Mouse (Mus musculus): ENCODE measurements around the gene Gm42417. TPM values are rescaled to one million over a fixed set of nuclear protein-coding genes. Genes with fewer than 3 reads are reported as not detected.
A peak's percentile ranks its signal among the peaks of the same experiment; 100 is the strongest.

The Gm42417 gene
- total RNA-seq, 2 experiments from 2014 or later: 440 to 562 TPM

- intact Hi-C loops (cut with DNase I; ENCODE audit: low total_unique reads): no loop called here
- DNase-seq: no peak
These were observed 28.8 kb upstream of the Gm42417 start for GRCm38 (mm10) chr1:36567818-36568603.

DNA sequence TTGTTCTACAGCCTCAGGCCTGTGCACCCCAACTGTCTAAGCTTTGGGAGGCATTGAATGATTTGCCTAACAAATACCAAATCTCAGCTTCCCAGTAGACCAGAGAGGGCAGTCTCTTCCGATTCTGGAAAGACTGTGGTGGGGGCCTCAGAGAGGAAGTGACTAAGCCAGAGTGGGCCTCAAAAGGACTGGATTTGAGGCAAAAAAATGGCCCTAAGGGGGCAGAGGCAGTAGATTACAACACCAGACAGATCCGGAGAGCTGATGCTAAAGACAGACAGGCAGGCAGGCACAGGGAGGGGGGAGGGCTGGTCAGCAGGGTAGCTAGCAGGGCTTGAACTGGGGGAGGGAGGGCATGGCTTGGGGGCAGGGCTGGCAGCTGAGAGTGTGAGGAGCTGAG is 27.2 kb upstream of the Gm42417 start:
- intact Hi-C loops (cut with DNase I; ENCODE audit: low total_unique reads): no loop called here
- no peak for DNase-seq

DNA sequence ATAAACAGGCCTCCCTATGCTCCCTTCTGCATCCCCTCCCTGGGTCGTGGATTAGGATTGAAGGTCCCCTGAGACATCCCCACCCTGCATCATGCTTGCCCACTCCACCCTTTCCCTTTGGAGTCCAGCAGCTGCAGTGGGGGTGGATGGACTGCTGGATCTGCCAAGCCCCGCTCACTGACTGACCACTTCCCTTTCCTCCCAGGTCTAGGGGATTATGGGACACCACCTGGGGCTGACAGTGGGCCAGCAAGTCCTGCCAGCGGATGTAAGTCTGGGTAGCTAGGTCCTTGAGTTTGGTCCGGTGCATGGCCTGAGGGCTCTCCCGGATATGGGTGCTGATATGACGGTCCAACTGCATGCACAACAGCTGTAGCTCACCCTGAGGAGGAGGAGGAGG is 24.9 kb upstream of the Gm42417 start:
- intact Hi-C loops (cut with DNase I; ENCODE audit: low total_unique reads): no loop called here
- DNase-seq: peak; percentile 60

DNA sequence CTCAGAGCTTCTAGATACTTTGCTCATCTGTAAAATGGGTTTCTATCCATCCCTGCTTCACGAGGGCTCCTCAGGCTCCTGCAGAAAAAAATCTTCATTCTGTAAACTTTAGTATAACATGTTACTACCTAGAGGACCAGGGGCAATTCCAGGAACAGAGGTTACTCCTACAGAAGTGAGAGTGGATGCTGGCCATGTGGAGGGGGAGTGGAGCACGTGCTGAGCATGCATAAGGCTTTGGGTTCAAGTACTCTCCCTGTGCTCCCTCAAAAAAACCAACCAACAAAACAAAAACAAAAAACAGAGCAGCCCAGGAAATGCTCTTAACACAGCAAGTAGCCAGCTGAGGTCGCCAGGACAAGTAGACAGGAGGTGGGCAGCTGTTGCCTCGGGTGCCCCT is 24.4 kb upstream of the Gm42417 start:
- no peak for DNase-seq
- intact Hi-C loops (cut with DNase I; ENCODE audit: low total_unique reads): no loop called here

- intact Hi-C loops (cut with DNase I; ENCODE audit: low total_unique reads): no loop called here
- no peak for DNase-seq
These were observed 24.0 kb upstream of the Gm42417 start for GRCm38 (mm10) chr1:36563197-36563596.

DNA sequence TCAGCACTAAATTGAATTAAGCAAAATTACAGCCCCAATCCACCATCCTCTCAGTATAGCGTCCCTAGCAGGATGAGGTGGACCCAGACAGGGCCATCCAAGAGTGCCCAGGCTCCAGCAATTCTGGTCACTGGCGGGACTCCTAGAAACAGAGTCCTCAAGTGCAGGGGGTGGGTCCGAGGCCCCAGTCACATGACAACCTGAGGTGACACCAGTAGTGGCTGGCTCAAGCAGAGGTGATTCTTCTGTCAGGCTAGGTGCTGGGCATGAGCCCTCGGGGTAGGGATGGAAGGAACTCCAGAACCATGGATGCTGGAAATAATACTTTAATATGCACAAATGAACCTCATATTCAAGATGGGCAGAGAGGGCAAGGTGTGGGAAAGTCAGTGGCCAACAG is 23.2 kb upstream of the Gm42417 start:
- DNase-seq: no peak

DNA sequence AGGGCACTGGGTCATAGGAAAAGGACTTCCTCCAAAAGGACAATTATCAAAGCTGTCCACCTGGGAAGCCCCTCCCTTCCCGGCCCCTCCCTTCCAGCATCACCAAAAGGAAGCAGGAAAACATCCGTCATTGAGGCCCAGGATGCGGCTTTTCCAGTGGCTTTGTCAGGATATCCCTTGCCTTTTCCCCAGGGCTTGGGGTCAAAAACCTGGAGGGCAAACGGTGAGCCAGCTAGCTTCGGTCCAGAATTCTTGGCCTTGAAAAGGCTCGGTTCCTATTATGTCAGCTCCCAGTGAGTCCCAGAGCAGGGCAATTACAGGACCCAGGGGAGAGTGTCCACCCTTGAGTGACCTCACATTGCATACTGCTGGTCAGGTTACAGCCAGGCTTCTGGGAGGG is 21.7 kb upstream of the Gm42417 start:
- intact Hi-C loops (cut with DNase I; ENCODE audit: low total_unique reads): no loop called here
- DNase-seq: no peak

More for the DNA sequence above, 23.2 kb upstream of the Gm42417 start:
- intact Hi-C loops (cut with DNase I; ENCODE audit: low total_unique reads): no loop called here

DNA sequence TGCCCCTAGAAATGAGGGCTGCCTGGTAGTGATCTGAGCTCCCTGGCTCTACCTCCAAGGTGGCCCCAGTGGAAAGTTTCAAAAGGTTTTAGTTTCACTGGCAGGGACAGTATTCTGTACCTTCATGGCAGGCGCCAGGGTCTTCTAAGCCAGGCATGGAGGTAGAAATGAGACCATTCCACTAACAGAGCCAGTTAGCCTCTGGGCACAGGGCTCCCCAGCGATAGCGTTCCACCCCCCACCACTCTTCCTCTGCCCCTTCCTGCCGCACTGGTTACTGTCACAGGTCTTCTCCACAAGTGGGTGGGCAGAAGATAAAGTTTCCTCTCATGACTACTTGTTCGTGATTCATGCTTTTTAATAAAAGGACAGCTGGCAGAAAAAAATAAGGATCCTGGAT is 20.7 kb upstream of the Gm42417 start:
- DNase-seq: no peak
- intact Hi-C loops (cut with DNase I; ENCODE audit: low total_unique reads): no loop called here

- intact Hi-C loops (cut with DNase I; ENCODE audit: low total_unique reads): no loop called here
- no peak for DNase-seq
These were observed 20.0 kb upstream of the Gm42417 start for GRCm38 (mm10) chr1:36559256-36559655.

DNA sequence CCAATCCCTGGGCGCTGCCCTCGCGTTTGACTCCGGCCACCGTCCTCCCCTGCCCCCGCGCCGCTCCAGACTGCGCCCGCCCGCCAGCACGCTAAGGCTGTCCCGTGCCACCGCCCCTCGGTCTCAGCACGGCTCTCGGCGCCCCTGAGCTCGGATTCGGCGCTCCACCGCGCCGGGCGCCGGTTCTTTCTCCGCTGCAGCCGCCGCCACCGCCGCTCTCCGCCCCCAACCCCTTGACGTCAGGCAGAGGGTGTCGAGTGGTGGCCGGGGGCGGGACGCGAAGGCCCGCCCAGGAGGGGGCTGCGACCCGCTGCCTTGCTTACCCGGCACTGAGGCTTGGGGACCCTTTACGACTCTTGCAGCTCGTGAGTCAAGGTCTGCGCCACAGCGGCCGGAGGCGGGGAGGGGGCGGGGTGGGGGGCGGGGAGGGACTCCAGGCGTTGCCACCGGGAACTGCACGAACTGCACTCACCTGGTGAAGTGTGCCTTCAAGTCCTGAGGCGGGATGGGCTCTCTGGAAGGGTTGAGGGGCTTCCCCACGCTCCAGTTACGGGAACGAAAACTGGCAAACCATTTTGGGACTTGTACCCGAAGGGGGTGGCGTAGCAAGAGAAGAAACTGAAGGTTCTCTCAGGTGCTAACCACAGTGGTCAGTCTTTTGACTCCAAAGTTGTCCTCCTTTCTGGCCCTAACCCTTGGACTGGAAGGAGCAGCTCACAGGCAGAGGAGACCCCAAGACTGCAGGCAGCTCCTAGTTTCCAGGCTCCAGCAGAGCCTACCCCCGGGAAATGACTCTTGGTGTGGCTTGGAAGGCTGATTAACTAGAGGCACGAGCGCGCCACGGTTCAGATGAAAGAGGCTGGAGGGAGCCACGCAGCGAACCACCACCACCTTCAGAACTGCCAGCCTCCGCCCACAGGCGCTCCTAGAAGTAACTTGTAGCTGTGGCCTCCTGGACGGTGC is 19.1 kb upstream of the Gm42417 start, which contains the start of gene Sema4c:
Sema4c (minus strand) TSS at position 319 of the 963 bp plus-strand sequence.
- DNase-seq: peak; percentile 81
- intact Hi-C loops (cut with DNase I; ENCODE audit: low total_unique reads): no loop called here

- intact Hi-C loops (cut with DNase I; ENCODE audit: low total_unique reads): no loop called here
These were observed 18.3 kb upstream of the Gm42417 start for GRCm38 (mm10) chr1:36557457-36558011.

GRCm38 (mm10) chr1:36556553-36557456 is 17.6 kb upstream of the Gm42417 start:
- DNase-seq: peak; percentile 93
- intact Hi-C loops (cut with DNase I; ENCODE audit: low total_unique reads): no loop called here

More at GRCm38 (mm10) chr1:36557457-36558011, 18.3 kb upstream of the Gm42417 start:
- DNase-seq: peak; percentile 93

DNA sequence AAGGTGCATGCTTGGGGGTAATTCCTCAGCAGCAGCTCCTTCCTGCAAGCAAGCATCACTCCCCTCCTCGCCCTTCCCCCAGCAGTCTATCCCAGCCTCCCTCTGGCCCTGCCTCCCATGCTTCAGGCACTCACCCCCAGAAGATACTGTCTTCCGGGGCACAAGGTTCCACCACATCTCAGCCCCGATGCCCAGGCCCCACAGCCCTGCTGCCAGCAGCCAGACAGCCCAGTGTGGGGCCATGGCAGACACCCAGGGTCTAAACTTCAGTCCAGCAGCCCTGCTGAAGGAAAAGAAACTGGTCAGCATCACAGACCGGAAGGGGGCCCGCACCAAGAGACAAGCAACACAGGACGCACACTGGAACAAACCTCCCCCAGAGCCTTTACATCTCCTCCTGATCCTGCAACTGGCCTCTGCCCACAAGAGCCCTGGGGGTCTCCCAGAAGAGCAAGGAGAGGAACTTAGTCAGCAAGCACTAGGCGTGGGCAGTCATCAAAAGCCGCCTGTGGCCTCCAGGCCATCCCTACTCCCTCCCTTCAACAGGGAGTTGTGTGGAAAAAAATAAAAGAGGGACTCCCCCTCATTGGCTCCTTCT is 16.7 kb upstream of the Gm42417 start:
- intact Hi-C loops (cut with DNase I; ENCODE audit: low total_unique reads): no loop called here
- no peak for DNase-seq

DNA sequence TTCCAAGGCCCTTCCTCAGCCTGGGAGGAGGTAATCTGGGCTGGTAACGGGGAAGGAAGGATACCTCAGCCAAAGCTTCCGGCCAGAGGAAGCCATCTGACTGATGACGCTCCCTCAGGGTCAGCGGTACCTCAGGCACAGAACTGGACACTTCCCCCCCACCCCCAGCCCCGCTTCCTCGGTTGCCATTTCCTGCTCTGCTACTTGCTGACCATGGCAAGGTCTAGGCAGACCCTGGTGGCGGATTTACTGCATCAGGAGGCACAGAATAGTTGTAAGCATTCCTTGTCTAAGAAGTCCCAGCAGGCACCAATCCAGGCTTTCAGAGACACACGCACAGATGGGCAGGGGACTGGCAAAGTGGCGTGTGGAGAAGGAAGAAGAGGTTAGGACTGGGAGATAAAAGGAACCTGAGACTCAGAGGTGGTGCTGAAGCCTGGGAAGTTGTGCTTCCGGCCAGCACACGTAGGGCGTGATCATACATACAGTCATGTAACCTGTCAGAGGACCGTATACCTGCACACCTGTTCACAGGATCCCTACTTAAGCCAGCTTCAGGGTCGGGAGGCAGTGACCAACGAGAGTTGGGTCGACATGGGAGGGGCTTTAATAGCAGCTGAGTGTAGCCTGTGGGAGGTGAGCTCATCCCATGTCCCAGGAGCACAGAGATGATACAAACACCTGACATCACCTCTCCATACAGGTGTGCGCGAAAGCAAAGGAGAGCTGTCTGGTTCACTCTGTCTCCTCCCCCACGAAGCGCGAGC is 15.6 kb upstream of the Gm42417 start:
- no peak for DNase-seq
- intact Hi-C loops (cut with DNase I; ENCODE audit: low total_unique reads): loop anchor here (5.0 kb wide), 1 partner anchor 77 kb away; no protein-coding TSS in a partner anchor

DNA sequence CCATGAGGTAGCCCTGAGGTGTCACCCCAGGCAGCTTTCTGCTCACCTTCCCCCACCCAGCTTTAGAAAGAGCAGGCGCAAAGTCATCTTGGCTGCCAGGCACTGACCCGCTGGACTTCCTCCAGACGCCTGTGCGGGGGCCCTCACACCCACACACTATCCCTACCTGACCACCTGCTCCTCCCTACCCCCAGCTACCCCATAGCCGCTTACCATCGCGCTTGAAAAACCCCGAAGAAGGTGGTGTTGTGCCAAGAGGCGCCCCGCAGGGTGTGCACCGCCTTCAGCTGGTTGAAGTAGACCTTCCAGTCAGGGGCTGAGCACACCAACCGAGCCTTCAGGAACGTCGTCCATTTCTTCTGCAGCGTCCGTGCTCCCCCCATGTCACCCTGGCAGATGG is 13.3 kb upstream of the Gm42417 start:
- no peak for DNase-seq
- intact Hi-C loops (cut with DNase I; ENCODE audit: low total_unique reads): loop anchor here (5.0 kb wide), 1 partner anchor 80 kb away; no protein-coding TSS in a partner anchor

DNA sequence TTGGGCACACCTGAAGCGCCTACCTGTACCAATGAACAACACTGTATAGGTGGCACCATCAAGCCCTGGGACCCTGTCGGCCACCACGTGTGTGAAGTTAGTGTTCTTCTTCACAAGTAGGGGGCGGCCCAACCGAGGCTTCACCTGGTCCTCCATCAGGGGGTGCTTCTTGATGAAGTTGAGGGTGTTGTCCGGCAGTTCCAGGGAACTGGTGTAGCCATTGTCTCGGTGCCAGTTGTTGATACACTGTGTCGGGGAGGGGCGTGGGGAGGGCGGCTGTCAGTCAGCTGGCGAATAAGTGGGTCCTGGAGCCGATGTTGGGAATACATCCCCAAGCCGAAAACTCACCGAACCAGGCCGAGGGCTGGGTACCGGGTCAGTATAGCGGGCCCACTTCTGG is 12.7 kb upstream of the Gm42417 start:
- intact Hi-C loops (cut with DNase I; ENCODE audit: low total_unique reads): loop anchor here (5.0 kb wide), 1 partner anchor 80 kb away; no protein-coding TSS in a partner anchor

GRCm38 (mm10) chr1:36550075-36550863 is 11.0 kb upstream of the Gm42417 start:
- intact Hi-C loops (cut with DNase I; ENCODE audit: low total_unique reads): loop anchor here (5.0 kb wide), 1 partner anchor 82 kb away; no protein-coding TSS in a partner anchor
- DNase-seq: no peak

More for the DNA sequence above, 12.7 kb upstream of the Gm42417 start:
- DNase-seq: no peak

Data from gastrocnemius, postnatal 14 days (tissue).